In genomic region chr4:85884031-85884430, GRCm38 (mm10) we compare ENCODE assay signal across 16 mouse cellular contexts.
A peak's percentile ranks its signal among the peaks of the same experiment; 100 is the strongest.
DNase-seq lines count a peak whose midpoint lies in the region; TF ChIP-seq lines count a peak whose summit lies in the region.
"Had no signal": no experiment of that assay in that cellular context is flagged by ENCODE, and none has a peak within 500 bp of the region (broad histone marks: within the 10 kb centered on the region; RNA-seq: fewer than 3 reads in every experiment).

No protein-coding gene starts in this region.

- 38% methylated on average over 4 of the region's 4 CpGs for WGBS in lung, adult 2 months

- intact Hi-C loops in left cerebral cortex, postnatal 4 days (cut with DNase I), result no loop called here

- no peaks in the 10 kb centered on the region for H3K4me1 ChIP-seq in lung, adult 2 months (ENCODE audit: control insufficient read depth, insufficient read depth, low read length)
- H3K4me1 ChIP-seq: heart, embryonic 13.5 days had no signal

- H3K4me3 ChIP-seq in lung, adult 2 months (replicated peaks; ENCODE audit: extremely low read depth, low read depth, low read length), result no peak overlapping the region
- H3K4me3 ChIP-seq: heart, embryonic 13.5 days; limb, embryonic 12.5 days; lung, embryonic 15.5 days; neural tube, embryonic 13.5 days had no signal

- TF ChIP-seq CTCF in lung, adult 2 months (IDR thresholded peaks at IDR 0.05; ENCODE audit: insufficient read depth, low read length), result no peak

- DNase-seq in adrenal gland, postnatal 14 days, result peak; percentile 17
- no peak for DNase-seq in adrenal gland, postnatal 25 days
- peak; percentile 2 for DNase-seq in urinary bladder, postnatal 14 days (ENCODE audit: low spot score)
- no peak for DNase-seq in urinary bladder, adult 18-20 months (ENCODE audit: low spot score in 2 of 2)
- peak; percentile 14 for DNase-seq in lung, adult 2 months
- DNase-seq in retina, postnatal 1 day, result no peak
- no peak for DNase-seq in left cerebral cortex, adult 11 months (ENCODE audit: low spot score)
- DNase-seq in left cerebral cortex, postnatal 4 days, result no peak
- DNase-seq: cerebellum, adult 11-12 months; forebrain, postnatal 0 days; gastrocnemius, postnatal 14 days; thymus, postnatal 36 days had no signal

- TF ChIP-seq POLR2A in lung, adult 2 months (IDR thresholded peaks at IDR 0.05; ENCODE audit: borderline replicate concordance, extremely low read depth, low read depth, low read length), result no peak

Comparison
In these comparisons a context has a peak if more than half of its experiments do, and no peak if none do; other contexts are left out.
1. DNase-seq: peak in adrenal gland, postnatal 14 days (single experiment), urinary bladder, postnatal 14 days (single experiment) and lung, adult 2 months (single experiment); none in adrenal gland, postnatal 25 days (single experiment), urinary bladder, adult 18-20 months (0 of 2), retina, postnatal 1 day (single experiment), left cerebral cortex, adult 11 months (single experiment) and left cerebral cortex, postnatal 4 days (single experiment).